Mouse (Mus musculus) midbrain, embryonic 14.5 days (tissue): ENCODE results near the gene Gm21746. TPM values are rescaled to one million over a fixed set of nuclear protein-coding genes. Genes with fewer than 3 reads are reported as not detected.
"Not testable (repeated sequence)": the region's sequence is repeated elsewhere in the genome, so short reads cannot be mapped to it uniquely, and the experiment has no call there.

Source experiments
- ATAC-seq: fragments of 200-750 bp; cut with Nextera tagmentation; 2 replicates; pipeline ENCODE4 v1.8.0; 2017; ENCODE audit warnings: moderate number of reproducible peaks, moderate library complexity; ENCODE audit not compliant: low FRiP score, low TSS enrichment
- DNase-seq: peaks from one replicate; pipeline ENCODE4 v3.0.0-alpha.2; 2015
- H3K27ac ChIP-seq: fragments of 300-500 bp; sonication (generic); replicated peaks from 2 replicates; pipeline ENCODE4 v1.5.1; 2014; ENCODE audit warnings: mild to moderate bottlenecking, low read depth, low read length, moderate library complexity
- H3K27me3 ChIP-seq: fragments of 300-500 bp; sonication (generic); 2 replicates; pipeline ENCODE4 v1.6.1; 2014; ENCODE audit warnings: low read length, control low read depth, mixed read lengths; ENCODE audit not compliant: control insufficient read depth, insufficient read depth
- H3K36me3 ChIP-seq: fragments of 300-500 bp; sonication (generic); 2 replicates; pipeline ENCODE4 v1.6.1; 2014; ENCODE audit warnings: low read length, control low read depth; ENCODE audit not compliant: control insufficient read depth, insufficient read depth
- H3K4me1 ChIP-seq: fragments of 300-500 bp; sonication (generic); 2 replicates; pipeline ENCODE4 v1.6.1; 2014; ENCODE audit warnings: mild to moderate bottlenecking, antibody characterized with exemption, low read length, control low read depth; ENCODE audit not compliant: control insufficient read depth, insufficient read depth
- H3K4me2 ChIP-seq: fragments of 300-500 bp; sonication (generic); 2 replicates; pipeline ENCODE4 v1.6.1; 2014; ENCODE audit warnings: mild to moderate bottlenecking, low read length, moderate library complexity
- H3K4me3 ChIP-seq: fragments of 300-500 bp; sonication (generic); replicated peaks from 2 replicates; pipeline ENCODE4 v1.5.1; 2014; ENCODE audit warnings: low read depth, low read length
- H3K9ac ChIP-seq: fragments of 300-500 bp; sonication (generic); replicated peaks from 2 replicates; pipeline ENCODE4 v1.6.1; 2014; ENCODE audit warnings: mild to moderate bottlenecking, low read length, moderate library complexity
- H3K9me3 ChIP-seq: fragments of 300-500 bp; sonication (generic); 2 replicates; pipeline ENCODE4 v1.6.1; 2016; ENCODE audit warnings: low read length, control low read depth, mixed read lengths; ENCODE audit not compliant: control insufficient read depth
- WGBS: fragments of 180-500 bp; shearing (Covaris S2); extraction: QIAGEN DNeasy Blood & Tissue Kit; methylation state at CpG from one replicate; pipeline ENCODE4 v1.1.7; 2014; 5-methylcytosine and 5-hydroxymethylcytosine counted together
- polyA plus RNA-seq: library from polyadenylated mRNA; unstranded; fragments of >200 nt; fragmentation: Nextera tagmentation; extraction: Ambion mirVana; gene quantifications from 2 replicates; pipeline ENCODE4 v1.2.1, GENCODE M21; 2014

Gm21746 gene
- polyA plus RNA-seq: not detected in 2 replicates

GRCm38 (mm10) chrY:6237895-6238294 lies at the start of gene Gm21746:
Gene Gm21746, minus strand, starts transcription at chrY:6237995.
- H3K9me3 ChIP-seq, H3K36me3 ChIP-seq, H3K4me3 ChIP-seq, H3K27me3 ChIP-seq, H3K27ac ChIP-seq, ATAC-seq, H3K4me2 ChIP-seq, H3K9ac ChIP-seq, DNase-seq, H3K4me1 ChIP-seq: not testable (repeated sequence)
- 72% methylated on average over 2 of the region's 3 CpGs for WGBS

- not testable (repeated sequence) for H3K27me3 ChIP-seq, ATAC-seq, H3K27ac ChIP-seq, H3K4me3 ChIP-seq, H3K36me3 ChIP-seq, H3K4me2 ChIP-seq, H3K9me3 ChIP-seq, H3K4me1 ChIP-seq, DNase-seq, H3K9ac ChIP-seq
Observed at GRCm38 (mm10) chrY:6266798-6267197, 29.0 kb upstream of the Gm21746 start, which contains the start of gene Gm20873. Gene Gm20873, plus strand, starts transcription at chrY:6267098.

Other genes with a start within 250 kb of the Gm21746 start
- not detected in 2 replicates for gene Gm20873, start 29.1 kb upstream of the Gm21746 start, polyA plus RNA-seq